Mouse (Mus musculus) hindbrain, embryonic 12.5 days (tissue): ENCODE data around the gene Ankrd45. TPM values are rescaled to one million over a fixed set of nuclear protein-coding genes. Genes with fewer than 3 reads are reported as not detected.
A peak's percentile ranks its signal among the peaks of the same experiment; 100 is the strongest.

Experiments used
- ATAC-seq: fragments of 200-750 bp; cut with Nextera tagmentation; 2 replicates; pipeline ENCODE4 v1.8.0; 2017; ENCODE audit warnings: moderate TSS enrichment; ENCODE audit not compliant: low FRiP score
- H3K27ac ChIP-seq: fragments of 300-500 bp; sonication (generic); 2 replicates; pipeline ENCODE4 v1.5.1; 2016; ENCODE audit warnings: mild to moderate bottlenecking
- H3K27me3 ChIP-seq: fragments of 300-500 bp; sonication (generic); 2 replicates; pipeline ENCODE4 v1.6.1; 2016; ENCODE audit warnings: mild to moderate bottlenecking
- H3K36me3 ChIP-seq: fragments of 300-500 bp; sonication (generic); 2 replicates; pipeline ENCODE4 v1.6.1; 2016; ENCODE audit warnings: mild to moderate bottlenecking
- H3K4me1 ChIP-seq: fragments of 300-500 bp; sonication (generic); 2 replicates; pipeline ENCODE4 v1.6.1; 2016
- H3K4me2 ChIP-seq: fragments of 300-500 bp; sonication (generic); replicated peaks from 2 replicates; pipeline ENCODE4 v1.6.1; 2016; ENCODE audit warnings: mild to moderate bottlenecking
- H3K4me3 ChIP-seq: fragments of 300-500 bp; sonication (generic); 2 replicates; pipeline ENCODE4 v1.5.1; 2016; ENCODE audit warnings: mild to moderate bottlenecking
- H3K9ac ChIP-seq: fragments of 300-500 bp; sonication (generic); 2 replicates; pipeline ENCODE4 v1.6.1; 2016; ENCODE audit warnings: mild to moderate bottlenecking, moderate library complexity
- H3K9me3 ChIP-seq: fragments of 300-500 bp; sonication (generic); replicated peaks from 2 replicates; pipeline ENCODE4 v1.6.1; 2016; ENCODE audit warnings: mild to moderate bottlenecking
- WGBS: fragments of 180-500 bp; shearing (Covaris S2); methylation state at CpG from one replicate; pipeline ENCODE4 v1.1.7; 2016; 5-methylcytosine and 5-hydroxymethylcytosine counted together
- polyA plus RNA-seq: library from polyadenylated mRNA; unstranded; fragments of >200 nt; fragmentation: Nextera tagmentation; extraction: Ambion mirVana; gene quantifications from 2 replicates; pipeline ENCODE4 v1.2.1, GENCODE M21; 2016

Gene Ankrd45
- polyA plus RNA-seq, result 6.4 and 8.2 TPM in 2 replicates

DNA sequence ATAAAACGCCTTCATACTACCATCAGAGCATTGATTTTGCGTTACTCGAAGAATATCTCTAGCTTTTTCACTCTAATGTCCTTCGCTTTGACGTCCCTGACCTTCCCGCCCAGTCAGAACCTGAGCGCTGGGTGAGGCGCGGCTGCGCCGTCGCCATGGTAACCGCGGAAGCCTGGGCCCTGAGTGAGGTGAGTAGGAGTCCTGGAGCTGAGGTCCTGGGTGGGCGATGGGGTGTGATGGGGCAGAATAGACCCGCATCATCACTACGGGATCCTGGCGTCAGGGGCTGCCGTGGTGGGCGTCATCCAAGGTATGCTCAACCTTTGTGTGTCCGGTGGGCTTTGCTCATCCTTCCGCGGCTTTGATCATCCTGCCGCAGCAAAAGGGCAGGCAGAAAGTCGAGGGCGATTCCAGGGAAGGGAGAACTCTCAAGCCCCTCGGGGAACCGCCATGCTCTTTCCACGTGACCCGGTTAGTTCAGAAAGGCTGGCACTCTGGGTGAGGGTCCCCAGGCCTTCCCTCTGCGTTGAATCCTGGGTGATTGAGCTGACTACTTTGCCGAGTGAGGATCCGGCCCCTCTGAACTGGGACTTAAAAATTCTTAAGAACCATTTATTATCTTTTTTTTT lies at the start of gene Ankrd45:
Ankrd45 (plus strand) TSS at position 161 of the 629 bp plus-strand sequence.
- no peaks in the 10 kb centered on the region for H3K27me3 ChIP-seq
- no peak within 1 kb of the TSS for H3K27ac ChIP-seq
- peaks cover 6% of the 10 kb centered on the region; the same call in 1 of the 2 replicates for H3K4me1 ChIP-seq
- H3K9ac ChIP-seq, result peak within 1 kb of the TSS; percentile 60
- WGBS, result 5% methylated on average over 33 of the region's 33 CpGs
- ATAC-seq, result peak; percentile 97
- H3K36me3 ChIP-seq, result no peaks in the 10 kb centered on the region
- no peaks in the 10 kb centered on the region for H3K9me3 ChIP-seq
- H3K4me2 ChIP-seq, result peak within 1 kb of the TSS; percentile 87
- peak within 1 kb of the TSS; percentile 44 for H3K4me3 ChIP-seq

DNA sequence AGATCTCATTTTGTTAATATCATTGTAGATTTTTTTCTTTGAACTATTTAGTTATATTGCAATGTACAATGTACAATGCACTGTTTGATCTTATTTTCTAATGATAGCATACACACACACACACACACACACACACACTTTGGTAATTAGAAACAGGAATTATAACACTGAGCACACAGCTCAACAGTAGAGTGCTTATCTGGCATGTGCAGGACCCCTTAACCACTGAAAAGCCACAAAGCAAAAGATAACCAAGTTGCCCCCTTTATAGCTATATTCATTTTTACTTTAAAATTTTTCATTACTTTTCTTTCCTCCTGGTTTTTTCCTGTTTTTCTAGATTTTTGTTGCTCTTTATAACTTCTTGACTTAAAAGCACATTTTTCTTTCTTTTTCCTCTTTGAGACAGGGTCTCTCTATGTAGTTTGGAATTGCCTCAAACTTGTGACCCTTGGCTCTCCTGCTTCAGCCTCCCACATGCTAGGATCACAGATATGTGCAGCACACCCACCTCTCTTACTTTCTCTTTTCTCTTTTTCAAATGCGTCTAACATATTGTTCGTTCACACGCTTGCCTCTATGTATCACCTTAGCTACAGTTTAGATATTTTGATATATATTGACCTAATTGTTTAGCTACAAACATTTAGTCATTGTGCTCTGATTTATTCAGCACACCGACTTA lies 42.6 kb upstream of the Ankrd45 start:
- no peaks in the 10 kb centered on the region for H3K9me3 ChIP-seq
- peaks cover 37% of the 10 kb centered on the region for H3K36me3 ChIP-seq
- no peak overlapping the region for H3K27ac ChIP-seq
- no peak overlapping the region for H3K9ac ChIP-seq
- WGBS, result 97% methylated on average over 4 of the region's 4 CpGs
- ATAC-seq, result no peak
- no peaks in the 10 kb centered on the region for H3K4me1 ChIP-seq
- H3K27me3 ChIP-seq, result no peaks in the 10 kb centered on the region
- no peak overlapping the region for H3K4me2 ChIP-seq
- H3K4me3 ChIP-seq, result no peak overlapping the region

DNA sequence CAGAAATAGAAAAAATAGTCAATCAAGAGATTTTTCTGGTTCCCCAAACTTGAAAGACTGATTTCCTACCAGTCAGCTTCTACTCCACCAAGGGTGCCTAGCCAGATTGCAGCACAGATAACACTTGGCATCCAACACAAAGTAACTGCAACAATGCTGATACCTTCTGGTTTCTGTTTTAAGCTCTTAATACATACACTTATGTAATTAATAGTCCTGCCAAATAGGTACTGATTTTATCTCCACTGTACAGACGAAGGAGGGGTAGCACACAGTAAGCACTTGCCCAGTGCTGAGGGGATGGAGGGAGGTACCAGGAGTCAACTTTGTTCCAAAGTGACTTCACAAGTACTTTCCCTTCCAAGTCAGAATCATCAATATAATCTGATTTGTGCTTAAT lies 38.6 kb upstream of the Ankrd45 start:
- H3K27me3 ChIP-seq, result no peaks in the 10 kb centered on the region
- no peak overlapping the region for H3K9ac ChIP-seq
- no peak overlapping the region for H3K4me2 ChIP-seq
- WGBS, result 80% methylated on average over 1 of the region's 1 CpGs
- H3K36me3 ChIP-seq, result peaks cover 28% of the 10 kb centered on the region
- H3K9me3 ChIP-seq, result no peaks in the 10 kb centered on the region
- no peak overlapping the region for H3K4me3 ChIP-seq
- H3K4me1 ChIP-seq, result no peaks in the 10 kb centered on the region
- ATAC-seq, result no peak
- H3K27ac ChIP-seq, result no peak overlapping the region

DNA sequence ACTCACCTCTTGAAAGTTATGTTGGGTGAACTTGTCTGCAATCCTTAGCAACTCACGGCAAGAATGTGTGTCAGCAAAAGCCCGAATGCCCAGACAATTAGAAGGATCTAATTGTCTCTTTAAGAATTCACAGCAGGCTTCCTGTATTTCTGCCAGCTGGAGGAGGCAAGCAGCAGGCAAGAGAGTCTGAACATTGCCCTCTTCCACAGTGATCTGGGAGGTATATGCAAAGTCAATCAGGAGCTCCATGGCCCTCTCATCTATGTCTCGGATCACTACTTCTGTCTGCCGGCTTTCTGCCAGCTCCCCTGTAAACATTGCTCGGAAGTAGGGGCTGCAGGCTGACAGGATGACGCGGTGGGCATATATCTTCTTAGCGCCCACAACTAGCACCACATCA lies 33.3 kb upstream of the Ankrd45 start:
- H3K4me2 ChIP-seq, result no peak overlapping the region
- no peak overlapping the region for H3K4me3 ChIP-seq
- H3K27ac ChIP-seq, result no peak overlapping the region
- H3K27me3 ChIP-seq, result no peaks in the 10 kb centered on the region
- peaks cover 21% of the 10 kb centered on the region for H3K36me3 ChIP-seq
- ATAC-seq, result no peak
- no peaks in the 10 kb centered on the region for H3K4me1 ChIP-seq
- H3K9ac ChIP-seq, result no peak overlapping the region
- 88% methylated on average over 8 of the region's 8 CpGs for WGBS
- no peaks in the 10 kb centered on the region for H3K9me3 ChIP-seq

DNA sequence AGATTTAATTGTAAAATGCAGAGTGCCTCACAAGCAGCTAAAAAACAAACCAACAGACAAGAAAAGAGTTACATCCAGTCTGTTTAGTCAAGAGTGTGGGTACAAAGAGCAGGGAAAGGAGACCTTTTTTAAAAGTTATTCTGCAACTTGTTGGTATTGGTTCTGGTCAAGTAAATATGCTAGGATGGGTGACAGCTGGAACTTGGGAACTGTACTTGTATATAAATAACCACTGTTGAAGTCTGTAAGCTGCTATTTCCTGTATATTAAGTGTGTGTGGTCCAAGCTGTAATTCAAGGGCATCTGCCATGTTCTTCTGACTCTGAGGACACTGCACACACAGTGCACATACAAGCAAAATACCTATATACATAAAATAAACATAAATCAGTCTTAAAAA lies 27.9 kb upstream of the Ankrd45 start:
- Histone ChIP-seq H3K4me1 (no peaks in the 10 kb centered on the region), H3K27ac (no peak overlapping the region), H3K4me3 (no peak overlapping the region), H3K9me3 (no peaks in the 10 kb centered on the region), H3K4me2 (no peak overlapping the region), H3K36me3 (peaks cover 2% of the 10 kb centered on the region), H3K9ac (no peak overlapping the region), H3K27me3 (no peaks in the 10 kb centered on the region)
- ATAC-seq, result no peak

DNA sequence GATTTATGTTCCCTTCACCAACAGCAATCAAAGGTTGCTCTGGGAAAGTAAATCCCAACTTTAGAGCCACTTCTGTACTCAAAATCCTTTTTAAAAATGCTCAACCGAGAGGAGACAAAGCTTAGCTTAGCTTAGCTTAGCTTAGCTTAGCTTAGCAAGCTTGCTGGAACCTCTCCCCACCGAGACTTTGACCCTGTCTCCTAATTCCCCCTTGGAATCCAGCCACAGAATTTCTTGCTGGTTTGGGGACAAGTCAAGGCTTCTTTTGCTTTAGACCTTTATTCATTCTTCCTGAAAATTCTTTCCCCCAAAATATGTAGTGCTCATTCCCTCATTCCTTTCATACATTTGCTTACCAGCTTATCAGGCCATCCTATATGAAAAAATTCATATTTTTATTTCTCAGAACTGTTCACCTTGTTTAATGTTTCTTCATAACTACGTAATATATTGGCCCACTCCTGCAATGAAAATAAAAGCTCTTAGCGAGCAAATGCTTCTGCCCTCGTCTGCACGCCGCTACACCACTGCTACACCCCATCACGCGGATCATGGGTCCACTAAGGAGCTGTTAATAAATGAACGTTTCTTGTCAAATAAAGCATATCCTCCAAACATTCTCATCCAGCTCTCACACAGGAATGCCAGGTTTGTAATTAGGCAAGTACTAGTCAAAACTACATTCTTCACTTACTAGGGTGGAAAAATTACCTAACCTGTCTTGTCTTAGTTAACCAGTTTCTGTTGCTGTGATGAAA lies 19.7 kb upstream of the Ankrd45 start:
- 90% methylated on average over 10 of the region's 10 CpGs for WGBS
- Histone ChIP-seq H3K9ac (no peak overlapping the region), H3K27ac (no peak overlapping the region)

DNA sequence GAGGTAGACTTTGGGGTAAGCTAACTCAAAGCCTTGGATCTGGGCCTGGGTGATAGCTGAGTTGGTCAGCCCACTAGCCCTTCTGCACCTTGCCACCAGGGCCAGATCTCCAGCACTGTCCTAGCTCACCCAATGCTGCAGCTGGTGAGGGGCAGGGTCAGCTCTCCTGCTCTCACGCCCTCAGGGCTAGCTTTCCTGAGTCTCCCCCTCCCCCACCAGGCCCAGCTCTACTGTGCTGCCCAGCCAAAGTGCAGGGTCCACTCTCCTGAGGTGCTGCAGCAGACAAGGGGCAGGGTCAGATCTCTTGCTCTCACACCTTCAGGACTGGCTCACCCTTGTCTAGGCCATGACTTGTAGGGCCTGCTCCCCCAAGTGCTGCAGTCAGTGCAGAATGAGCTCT lies 16.0 kb upstream of the Ankrd45 start:
- Histone ChIP-seq H3K9ac (no peak overlapping the region), H3K4me2 (no peak overlapping the region), H3K27me3 (no peaks in the 10 kb centered on the region), H3K36me3 (peaks cover 5% of the 10 kb centered on the region), H3K27ac (no peak overlapping the region), H3K4me3 (no peak overlapping the region), H3K9me3 (no peaks in the 10 kb centered on the region), H3K4me1 (peaks cover 10% of the 10 kb centered on the region)
- ATAC-seq, result no peak
- 90% methylated on average over 1 of the region's 1 CpGs for WGBS

More for the DNA sequence above, 19.7 kb upstream of the Ankrd45 start:
- Histone ChIP-seq H3K4me2 (no peak overlapping the region), H3K4me3 (no peak overlapping the region), H3K36me3 (peaks cover 9% of the 10 kb centered on the region; the same call in 1 of the 2 replicates), H3K9me3 (no peaks in the 10 kb centered on the region), H3K27me3 (no peaks in the 10 kb centered on the region), H3K4me1 (no peaks in the 10 kb centered on the region)
- no peak for ATAC-seq

DNA sequence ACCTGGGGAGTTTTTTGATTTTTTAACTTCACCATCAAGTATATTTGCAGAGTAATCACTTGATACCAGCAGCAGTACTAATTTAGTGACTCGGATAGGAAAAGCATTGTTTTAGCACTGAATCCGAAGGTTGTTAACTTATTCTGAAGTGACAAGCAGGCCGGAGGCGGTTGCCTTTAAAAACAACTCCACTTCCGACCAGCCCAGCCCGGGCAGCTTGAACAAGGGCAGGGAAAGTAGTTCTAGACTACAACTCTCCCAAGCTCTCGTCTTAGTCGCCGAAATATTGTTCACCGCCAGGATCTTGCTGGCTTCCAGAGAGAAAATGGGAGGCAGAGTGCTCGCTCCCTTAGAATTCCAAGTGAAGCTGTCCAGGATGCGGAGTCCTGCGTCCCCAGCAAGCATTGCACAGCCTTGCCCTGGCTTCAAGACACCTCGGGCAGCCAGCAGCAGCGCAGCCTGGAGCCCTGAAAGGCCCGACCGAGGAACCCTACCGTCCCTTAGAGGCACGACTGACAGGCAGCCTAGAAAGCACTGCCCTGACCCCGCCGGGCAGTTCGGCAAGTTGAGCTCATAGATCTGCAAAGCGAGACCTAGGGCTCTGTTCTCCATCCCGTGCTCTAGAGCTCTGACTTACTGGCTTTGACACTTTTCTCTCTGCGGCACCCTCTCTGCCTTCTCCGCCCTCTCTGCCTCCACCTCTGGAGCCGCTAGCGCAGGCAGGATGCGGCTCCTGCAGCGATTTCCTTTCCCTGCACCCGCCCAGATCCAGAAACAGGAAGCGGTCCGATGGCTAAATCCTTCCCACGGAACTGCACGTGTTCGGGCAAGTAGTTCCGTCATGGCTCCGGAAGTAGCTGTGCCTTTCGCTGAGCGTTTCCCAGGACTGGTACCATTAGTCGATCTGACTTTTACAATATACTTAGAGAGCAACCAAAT lies 11.5 kb upstream of the Ankrd45 start, which contains the start of gene Klhl20:
Klhl20 (minus strand) TSS at position 786 of the 939 bp plus-strand sequence.
- Histone ChIP-seq H3K4me2 (peak within 1 kb of the TSS; percentile 89), H3K4me1 (peaks cover 10% of the 10 kb centered on the region), H3K36me3 (peaks cover 4% of the 10 kb centered on the region), H3K27ac (peak within 1 kb of the TSS; percentile 85), H3K27me3 (peaks cover 5% of the 10 kb centered on the region; the same call in 1 of the 2 replicates), H3K9ac (peak within 1 kb of the TSS; percentile 90), H3K4me3 (peak within 1 kb of the TSS; percentile 87), H3K9me3 (no peaks in the 10 kb centered on the region)
- 2% methylated on average over 41 of the region's 41 CpGs for WGBS
- peak; percentile 97 for ATAC-seq

DNA sequence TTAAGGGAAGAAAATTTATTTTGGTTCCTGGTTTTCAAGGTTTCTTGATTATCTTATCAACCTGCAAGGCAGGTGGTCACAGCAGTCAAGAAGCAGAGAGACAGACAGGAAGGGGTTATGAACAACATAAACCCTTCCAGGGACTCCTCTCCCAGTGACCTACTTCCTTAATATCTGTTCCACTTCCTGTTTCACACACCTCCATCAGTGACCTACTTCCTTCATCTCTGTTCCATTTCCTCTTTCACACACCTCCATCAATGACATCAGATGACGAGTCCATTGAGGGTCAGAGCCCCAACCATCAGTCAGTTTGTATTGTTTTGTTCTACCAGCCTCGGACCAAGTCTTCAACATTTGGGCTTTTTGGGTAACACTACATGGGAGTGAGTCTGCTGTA lies 3.0 kb upstream of the Ankrd45 start:
- peaks cover 6% of the 10 kb centered on the region; the same call in 1 of the 2 replicates for H3K4me1 ChIP-seq
- no peak overlapping the region for H3K4me3 ChIP-seq
- no peak for ATAC-seq
- H3K4me2 ChIP-seq, result no peak overlapping the region
- H3K9ac ChIP-seq, result no peak overlapping the region
- WGBS, result 87% methylated on average over 2 of the region's 2 CpGs
- H3K9me3 ChIP-seq, result no peaks in the 10 kb centered on the region
- no peaks in the 10 kb centered on the region for H3K36me3 ChIP-seq
- H3K27me3 ChIP-seq, result 0 out of 2 replicates have a peak, but pooled peaks cover 3% of the 10 kb centered on the region
- no peak overlapping the region for H3K27ac ChIP-seq

DNA sequence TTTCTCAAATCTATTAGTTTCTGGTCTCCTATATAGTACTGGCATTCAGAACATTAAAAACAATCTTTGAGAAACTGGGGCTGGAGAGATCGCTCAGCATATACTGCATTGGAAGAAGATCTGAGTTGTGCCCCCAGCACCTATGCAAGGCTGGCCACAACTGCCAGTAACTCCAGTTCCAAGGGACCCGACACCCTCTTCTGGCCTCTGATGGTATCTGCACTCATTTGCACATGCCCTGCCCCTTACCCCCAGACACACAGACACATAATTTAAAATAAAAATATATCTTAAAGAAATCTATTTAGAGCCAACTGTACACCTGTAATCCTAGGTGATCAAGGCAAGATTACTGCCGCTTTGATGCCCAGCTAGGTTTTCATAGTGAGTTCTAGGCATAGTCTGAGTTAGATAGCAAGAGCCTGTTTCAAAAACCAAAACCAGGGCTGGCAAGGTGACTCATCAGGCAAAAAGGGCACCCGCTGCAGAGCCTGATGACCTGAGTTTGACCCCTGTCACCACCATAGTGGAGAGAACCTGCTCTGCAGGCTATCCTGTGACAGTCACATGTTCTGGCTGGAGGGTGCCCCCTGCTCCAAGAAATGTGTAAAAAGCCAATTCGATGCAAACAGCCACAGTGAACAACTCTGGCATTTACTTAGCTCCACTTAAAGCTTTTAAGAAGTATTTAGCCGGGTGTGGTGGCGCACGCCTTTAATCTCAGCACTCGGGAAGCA lies 2.3 kb upstream of the Ankrd45 start:
- peaks cover 6% of the 10 kb centered on the region; the same call in 1 of the 2 replicates for H3K4me1 ChIP-seq
- H3K9ac ChIP-seq, result no peak overlapping the region
- H3K27me3 ChIP-seq, result 0 out of 2 replicates have a peak, but pooled peaks cover 3% of the 10 kb centered on the region
- H3K4me2 ChIP-seq, result no peak overlapping the region
- H3K27ac ChIP-seq, result no peak overlapping the region
- WGBS, result 81% methylated on average over 9 of the region's 9 CpGs
- H3K4me3 ChIP-seq, result no peak overlapping the region
- no peaks in the 10 kb centered on the region for H3K9me3 ChIP-seq
- H3K36me3 ChIP-seq, result no peaks in the 10 kb centered on the region
- ATAC-seq, result no peak

DNA sequence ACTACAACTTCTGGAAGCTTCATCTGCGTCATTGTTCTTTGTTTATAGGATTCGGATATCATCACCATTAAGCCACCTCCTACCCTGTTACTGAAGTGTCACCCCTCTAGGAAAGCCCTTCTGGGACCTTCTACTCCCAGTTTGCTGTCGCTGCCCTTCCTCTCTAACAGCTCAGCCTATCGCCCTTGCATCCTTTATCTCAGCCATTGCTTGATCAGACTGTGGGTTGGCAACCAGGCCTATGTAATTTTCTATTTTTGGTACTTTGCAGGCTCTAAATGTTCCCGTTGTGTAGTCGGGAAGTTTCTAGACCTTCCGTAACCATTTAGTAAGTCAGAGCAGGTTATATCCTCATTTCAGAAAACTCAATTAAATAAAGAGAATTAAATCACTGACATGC lies 725 bp downstream of the Ankrd45 start:
- H3K4me1 ChIP-seq, result peaks cover 6% of the 10 kb centered on the region; the same call in 1 of the 2 replicates
- H3K4me2 ChIP-seq, result peak overlapping the region; percentile 87
- 91% methylated on average over 7 of the region's 7 CpGs for WGBS

More for the DNA sequence above, 725 bp downstream of the Ankrd45 start:
- Histone ChIP-seq H3K9ac (no peak overlapping the region), H3K4me3 (no peak overlapping the region; the same call in 1 of the 2 replicates), H3K27me3 (no peaks in the 10 kb centered on the region), H3K36me3 (no peaks in the 10 kb centered on the region), H3K9me3 (no peaks in the 10 kb centered on the region), H3K27ac (no peak overlapping the region)
- ATAC-seq, result no peak
